Mouse (Mus musculus) kidney, adult 8-10 months (tissue): ENCODE results near the gene Car10.

Experiments
- DNase-seq, 2 experiments: peaks; one replicate each; pipeline ENCODE4 v3.0.0; 2022

Gene Car10

DNA sequence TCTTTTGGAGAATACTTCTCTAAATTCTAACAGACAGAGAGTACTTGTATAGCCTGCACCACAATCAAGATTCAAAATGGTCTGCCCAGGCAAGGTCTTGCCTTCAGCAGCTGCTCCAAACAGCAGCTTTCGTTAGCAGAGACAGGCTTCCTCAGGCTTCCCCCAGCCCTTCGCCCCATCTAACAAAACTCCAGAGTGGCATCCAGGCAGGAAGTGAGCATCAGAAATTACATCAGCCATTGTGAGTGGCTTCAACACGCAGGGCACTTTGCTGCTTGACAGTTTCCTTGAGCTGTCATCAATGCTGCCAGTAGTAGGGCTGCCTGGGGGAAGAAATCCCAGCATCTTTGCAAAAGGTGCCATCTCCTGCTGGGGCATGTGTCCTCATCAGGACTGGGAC lies 405.0 kb downstream of the Car10 start:
- no peak for DNase-seq

DNA sequence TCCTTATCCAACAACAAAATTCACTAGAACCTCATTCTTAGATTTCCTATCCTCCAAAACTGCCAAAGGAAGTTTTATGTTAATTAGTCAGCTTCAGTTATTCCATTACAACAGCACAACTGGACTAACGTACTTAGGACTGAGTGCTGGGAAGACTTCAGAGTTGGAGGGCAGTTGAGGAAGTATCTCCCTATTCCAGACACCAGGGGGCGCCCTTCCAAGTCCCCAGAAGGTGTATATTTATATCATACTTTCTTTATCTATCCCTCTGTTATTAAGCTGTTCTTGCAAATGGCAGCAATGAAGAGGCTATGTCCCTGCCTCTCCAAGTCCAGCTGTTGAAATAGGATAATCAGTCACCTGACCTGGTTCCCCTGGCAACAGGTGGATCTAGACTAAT lies 405.6 kb downstream of the Car10 start:
- DNase-seq, result peak in 1 of 2 experiments; percentile 34

DNA sequence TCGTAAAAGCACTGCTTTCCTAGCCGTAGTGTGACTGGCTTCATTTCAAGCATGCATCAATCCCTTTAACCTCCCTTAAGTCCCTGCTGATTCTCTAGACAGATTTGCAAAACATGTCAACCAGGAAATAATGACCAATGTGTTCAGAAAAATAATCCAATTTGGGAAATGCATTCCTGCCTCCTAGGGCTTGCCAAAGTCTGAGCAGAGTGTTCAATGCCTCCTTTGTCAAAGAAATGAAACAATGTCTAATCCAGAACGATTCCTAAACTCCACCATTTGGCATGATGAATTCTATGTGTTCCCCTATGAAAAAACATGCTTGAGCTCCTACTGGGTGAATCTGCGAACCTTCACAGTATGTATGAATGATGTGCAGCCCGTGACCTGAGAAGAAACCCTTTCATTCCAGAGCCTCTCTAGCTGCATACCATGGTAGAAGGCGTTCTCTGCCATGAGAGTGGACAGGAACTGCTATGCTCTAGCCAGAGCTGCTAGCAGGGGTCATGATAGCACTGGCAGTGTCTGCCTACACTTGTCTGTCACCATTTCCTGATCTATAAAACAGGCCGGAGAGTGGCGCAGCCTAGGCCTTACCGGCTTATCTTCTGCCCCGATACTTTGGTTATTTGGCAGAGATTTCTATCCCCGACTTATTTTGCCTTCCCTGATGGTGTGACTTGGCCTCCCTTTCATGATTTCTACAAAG lies 411.9 kb downstream of the Car10 start:
- DNase-seq, result no peak

DNA sequence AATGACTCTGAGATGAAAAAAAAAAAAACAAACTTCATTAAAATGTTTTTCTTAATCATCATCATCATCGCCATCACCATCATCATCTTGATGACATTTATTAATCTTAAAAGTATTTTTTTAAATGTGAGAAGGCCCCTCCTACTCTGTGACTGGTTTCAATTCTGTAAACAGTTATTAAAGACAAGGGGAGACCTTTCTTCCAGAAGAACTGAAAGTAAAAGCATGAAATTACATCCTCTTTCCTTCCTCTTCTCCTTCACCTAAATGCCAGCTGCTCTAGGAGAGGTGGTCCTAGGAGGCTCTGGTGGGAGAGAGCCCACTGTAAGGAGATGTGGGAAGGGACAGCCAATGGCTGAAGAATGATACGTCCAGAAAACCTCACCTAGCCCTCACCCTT lies 415.0 kb downstream of the Car10 start:
- DNase-seq, result no peak

DNA sequence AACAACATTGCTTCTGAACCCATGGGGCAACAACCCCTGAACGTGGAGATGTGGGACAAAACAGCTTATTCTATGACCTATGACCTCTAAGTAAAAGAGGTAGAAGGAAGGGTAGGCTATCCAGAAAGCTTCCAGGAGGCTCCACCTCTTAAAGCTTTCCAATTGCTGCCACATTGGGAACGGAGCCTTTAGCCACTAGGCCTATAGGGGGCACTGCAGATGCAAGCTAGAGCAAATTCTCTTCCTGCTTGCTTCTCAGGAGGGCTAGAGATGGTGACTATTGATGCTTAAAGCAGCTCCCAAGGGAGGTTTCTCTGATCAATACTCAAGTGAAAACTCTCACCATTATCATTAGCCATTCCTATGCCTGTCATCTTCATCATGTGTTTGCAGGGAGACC lies 416.6 kb downstream of the Car10 start:
- DNase-seq, result no peak

DNA sequence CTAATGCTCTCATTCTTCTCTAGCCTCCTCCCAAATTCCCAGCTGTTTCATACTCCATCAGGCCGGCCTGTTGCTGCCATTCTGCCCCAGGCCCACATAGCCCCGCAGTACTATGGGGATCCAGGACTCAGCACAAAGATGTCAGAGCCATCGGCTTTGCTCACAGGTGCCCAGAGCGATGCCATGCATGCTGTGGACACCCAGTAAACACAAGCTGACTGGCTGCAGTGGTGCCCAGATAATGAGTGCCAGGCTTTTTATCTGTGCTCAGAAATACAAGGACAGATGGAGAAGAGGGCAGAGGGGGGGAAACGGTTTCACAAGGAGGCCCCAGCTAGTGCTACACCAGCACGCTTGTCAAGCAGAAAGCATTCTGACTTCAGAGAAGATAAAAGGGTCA lies 417.7 kb downstream of the Car10 start:
- no peak for DNase-seq

DNA sequence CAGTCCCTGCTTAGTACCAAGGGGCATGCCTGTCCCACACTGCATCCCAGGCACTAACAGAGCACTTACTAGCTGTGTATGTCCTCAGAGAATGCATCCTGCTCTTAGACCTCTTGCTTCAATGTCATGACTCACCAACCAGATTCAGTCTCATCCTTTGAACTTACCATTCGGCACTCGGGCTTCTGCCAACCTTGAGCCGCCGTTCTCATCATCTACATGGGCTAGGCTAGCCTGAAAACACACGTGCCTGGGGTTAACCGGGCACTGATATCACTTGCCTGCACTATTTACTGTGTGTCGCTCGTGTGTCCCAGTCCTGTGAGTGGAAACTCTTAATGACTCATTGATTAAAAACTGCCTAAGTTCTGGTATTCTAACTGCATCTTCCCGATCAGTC lies 418.4 kb downstream of the Car10 start:
- DNase-seq, result no peak

DNA sequence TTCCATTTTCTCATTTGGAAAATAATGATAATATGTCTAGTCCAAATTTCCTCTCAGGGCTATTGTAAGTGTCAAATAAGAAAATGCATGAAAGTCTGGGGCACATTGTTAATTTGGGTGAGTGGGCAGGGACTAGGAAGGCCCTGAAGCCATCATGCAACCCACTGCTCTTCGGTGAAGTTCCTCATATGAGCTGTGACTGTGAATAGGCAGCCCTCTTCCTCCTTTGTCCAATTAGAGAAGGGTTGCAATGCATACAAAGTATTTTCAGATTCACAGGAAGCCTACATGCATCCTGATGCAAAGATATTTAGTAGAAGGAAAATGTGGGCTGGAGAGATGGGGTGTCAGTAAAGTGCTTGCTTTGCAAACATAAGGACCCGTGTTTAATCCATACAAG lies 419.1 kb downstream of the Car10 start:
- DNase-seq, result no peak

DNA sequence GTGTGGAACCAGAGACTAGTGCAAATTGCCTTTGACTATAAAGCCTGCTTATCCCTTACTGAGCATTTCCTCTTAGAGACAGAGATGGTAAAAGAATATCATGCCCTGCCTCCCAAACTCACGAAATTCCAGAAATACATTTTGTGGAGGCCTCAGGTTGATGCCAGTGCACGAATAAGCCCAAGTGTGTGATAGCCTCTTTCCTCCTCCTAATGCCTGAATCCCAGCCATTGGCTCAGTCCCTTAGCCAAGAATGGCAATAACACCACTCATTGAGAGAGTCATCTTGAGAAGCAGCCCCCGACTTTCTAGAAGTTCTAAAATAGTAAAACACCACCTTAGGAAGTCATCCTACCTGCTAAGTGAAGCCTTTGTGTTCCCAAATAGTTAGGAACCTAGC lies 424.7 kb downstream of the Car10 start:
- no peak for DNase-seq

DNA sequence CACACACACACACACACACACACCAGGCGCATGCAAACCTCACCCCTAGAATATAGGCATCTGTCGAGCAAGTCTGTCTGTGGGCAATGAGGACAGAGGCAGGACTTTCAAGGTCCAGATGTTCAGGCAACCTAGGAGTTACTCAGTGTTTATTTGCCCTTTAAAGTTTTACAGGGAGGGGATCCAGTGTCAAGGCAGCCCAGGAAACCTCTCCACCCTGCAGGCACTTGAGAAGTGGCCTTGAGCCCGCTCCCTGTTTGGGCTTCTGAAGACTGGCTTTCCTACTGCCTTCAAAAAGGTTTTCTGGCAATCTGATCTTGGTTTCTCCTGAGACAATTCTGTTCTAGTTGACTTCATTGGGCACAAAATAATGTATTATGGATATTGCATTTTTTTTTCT lies 428.1 kb downstream of the Car10 start:
- DNase-seq, result no peak

DNA sequence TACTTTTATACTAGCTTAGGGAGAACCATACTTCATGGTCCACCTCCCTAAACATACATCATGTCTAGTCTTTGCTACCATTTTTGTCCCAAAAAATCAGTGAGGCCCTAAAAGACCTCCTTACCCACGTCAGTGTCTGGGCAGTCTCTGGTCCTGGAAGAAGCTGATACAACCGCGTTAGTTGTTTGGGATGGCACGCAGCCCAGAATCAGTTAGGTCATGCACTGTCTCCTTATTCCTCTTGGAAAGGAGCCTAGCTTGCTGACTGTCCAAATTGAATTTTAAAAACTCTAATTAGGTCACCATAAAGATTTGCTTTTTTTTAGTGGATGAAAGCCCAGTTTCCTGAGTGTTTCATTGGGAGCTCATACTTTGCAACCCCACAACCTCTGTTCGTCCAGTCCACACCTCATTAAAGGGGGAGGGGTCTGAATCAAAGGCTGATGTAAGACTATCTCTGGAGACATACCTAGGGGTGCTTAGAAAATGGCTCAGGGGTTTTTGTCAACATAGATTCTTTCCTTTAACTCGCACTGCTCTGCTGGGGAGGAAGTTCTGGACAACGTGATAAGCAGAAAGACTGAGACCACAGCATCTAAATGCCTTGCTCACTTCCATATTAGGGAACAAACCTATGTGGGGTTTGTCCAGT lies 433.3 kb downstream of the Car10 start:
- DNase-seq, result peak; percentile 33 to 66

DNA sequence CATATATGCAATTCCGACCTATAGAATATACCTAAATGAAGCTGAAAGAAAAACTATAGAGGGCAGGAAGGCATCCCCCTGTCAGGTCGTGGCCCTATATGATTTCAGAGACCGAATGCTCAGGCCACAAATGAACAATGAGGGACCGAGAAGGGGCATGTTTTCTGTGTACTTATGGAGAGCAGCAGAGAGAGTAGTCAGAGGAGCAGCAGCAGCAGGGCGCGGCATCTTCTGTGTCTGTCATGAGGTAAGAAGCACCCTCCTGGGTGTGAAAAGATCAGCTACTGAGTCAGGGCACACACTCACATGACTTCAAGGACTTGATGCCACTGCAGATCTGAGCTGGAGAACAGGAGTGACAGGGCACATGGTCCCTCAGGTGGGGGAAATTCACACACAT lies 438.4 kb downstream of the Car10 start:
- no peak for DNase-seq

DNA sequence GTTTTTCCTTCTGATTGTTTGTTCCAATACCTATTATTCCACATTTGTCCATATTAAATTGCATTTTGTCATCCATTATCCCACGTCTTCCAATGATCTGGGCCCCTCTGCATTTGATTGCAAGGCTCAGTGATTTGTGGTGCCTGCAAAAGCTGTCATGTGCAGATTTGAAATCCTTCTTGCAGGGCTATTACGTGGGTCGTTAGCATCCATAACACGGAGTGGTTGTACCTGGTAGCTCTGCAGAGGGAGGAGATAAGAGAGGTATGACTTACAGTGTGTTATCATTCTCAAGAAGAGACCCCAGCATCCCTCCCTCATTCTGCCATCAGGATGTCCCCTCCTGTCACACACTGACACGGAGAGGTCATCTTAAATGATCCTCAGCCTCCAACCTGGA lies 451.1 kb downstream of the Car10 start:
- no peak for DNase-seq

DNA sequence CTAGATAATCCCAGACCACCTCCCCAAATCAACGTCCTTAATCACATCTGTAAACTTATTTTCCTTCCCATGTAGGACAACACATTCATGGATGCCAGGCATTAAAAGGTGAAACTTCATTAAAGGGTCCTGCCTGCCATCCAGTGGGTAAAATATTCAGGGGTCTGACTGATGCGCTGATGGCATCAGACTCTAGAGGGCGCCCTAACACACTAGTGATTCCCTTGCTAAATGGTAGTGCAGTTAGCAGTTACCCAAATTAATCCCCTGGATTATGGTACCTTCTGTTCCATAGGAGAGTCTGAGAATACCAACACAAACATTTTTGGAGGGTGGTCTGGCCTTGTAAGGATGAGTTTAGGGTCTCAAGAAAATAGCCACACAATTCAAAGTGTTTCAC lies 453.1 kb downstream of the Car10 start:
- peak; percentile 4 to 49 for DNase-seq

DNA sequence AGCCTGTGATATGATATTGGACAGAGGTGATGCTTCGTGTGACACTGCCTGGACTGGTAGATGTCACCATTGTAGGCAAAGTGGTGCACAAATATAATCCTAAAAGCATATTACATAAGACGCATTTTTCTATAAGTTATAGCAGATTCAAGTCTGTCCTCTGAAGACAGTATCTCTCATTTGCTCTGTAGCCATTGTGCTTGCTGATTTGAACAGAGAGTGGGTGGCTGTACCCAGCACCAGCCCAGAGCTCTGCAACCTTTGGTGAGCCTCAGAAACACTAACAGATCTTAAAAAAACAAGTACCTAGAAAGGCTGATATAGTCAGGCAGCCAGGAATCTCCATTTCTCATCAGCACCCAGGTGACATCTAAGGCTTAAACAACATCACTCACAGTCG lies 461.3 kb downstream of the Car10 start:
- no peak for DNase-seq

DNA sequence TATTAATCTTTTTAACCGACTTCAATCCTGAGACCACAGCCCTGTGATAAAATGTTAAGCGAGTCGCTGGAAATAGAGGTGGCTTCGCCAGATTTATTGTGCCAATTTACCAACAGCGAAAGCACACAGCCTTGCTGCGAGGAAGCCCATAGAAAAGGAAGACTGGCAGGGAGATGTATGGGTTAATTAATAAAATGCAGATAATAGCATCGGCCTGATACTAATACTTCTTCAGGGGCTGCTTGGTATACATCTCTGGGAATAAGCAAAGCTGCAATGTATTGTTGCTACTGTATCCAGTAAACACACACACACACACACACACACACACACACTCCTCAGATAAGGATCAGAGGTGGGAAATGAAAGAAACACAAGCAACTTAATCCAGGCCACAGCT lies 462.7 kb downstream of the Car10 start:
- DNase-seq, result no peak

DNA sequence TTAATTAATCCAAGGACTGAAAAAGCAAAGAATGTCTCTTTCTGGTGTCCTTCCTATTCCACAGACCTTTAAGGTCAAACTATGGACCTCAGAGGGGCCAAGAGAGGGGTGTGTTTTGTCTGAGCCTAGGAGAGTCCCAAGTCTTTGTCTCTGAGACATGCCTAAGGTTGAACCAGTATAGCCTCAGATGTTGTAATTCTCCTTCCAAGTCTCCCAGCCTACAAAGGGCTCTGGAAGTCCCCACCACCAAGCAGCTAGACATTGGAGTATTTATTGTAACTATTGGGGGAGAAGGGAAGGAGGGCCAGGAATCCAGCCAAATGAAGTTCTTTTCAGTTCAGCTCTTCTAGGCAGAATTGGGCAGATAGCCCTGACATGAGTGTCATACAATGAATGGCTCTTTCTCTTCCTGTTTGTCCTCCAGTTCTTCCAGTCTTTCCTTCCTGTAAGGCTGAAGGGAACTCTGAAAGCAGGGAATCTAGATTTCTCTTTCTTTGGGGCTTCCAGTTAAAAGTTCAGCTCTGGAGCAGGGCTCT lies 464.6 kb downstream of the Car10 start:
- no peak for DNase-seq

DNA sequence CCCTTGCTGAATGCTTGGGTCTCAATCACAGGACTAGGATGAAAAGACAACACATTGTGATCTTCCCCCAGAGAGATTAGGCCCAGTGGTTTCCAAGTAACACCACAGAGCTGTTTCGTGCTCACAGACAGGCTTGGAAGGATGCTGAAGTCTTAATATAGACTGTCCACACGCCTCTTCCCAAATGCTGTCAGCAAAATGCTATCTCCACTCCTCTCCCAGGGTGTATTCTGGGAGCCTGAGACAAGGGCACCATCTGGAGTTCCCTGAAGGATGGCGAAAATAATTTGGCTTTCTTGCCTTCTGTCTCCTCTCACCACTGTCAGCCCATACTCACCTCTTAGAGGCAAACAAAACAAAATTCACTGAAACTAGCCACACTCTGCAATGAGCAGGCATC lies 467.9 kb downstream of the Car10 start:
- no peak for DNase-seq

DNA sequence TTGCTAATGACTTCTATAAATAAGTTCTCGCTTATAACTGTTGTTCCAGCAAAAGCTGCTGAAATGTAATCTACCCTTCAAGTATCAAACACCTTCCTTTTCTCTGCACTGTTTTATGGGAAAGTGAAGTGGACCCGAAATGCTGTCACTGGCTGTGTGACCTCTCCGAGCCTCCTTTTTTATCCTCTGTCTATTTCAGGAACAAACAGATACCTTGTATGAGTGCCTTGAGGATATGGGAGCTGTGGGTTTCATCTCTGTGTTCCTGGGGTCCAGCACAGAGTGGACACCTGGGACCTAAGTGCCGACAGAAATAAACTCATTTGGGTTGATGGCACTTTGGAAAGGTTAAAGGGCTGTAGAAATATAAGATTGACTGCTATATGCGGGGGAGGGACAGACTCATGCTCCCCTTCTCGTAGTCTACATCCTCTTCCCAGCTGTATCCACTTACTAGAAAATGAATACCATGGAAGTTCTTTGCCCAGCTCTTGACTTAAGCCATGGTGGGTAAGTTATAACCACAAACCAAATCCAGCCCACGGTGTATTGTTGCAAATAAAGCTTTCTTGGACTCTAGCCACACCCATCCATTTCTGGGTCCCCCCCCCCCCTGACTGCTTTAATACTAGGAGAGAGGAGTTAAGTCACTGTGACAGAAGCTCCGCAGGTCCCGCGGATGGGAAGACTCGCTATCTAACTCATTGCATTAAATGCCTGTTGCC lies 474.3 kb downstream of the Car10 start:
- DNase-seq, result no peak

DNA sequence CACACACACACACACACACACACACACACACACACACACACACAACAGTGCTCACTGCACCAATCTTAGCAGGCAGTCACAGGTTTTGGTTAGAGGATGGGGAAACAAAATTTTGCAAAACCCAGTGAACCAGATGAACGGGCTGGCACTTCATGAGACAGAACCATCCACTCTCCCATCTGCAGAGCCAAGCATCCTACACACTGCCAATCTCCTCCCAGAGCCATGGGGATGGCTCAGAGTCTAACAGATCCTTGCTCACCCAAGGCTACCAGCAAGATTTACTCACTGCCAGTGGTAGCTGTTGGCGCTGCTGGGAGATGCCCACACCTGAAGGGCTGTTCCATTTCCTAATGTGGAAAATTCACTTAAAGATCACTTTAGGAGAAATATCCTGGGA lies 479.6 kb downstream of the Car10 start:
- DNase-seq, result no peak

DNA sequence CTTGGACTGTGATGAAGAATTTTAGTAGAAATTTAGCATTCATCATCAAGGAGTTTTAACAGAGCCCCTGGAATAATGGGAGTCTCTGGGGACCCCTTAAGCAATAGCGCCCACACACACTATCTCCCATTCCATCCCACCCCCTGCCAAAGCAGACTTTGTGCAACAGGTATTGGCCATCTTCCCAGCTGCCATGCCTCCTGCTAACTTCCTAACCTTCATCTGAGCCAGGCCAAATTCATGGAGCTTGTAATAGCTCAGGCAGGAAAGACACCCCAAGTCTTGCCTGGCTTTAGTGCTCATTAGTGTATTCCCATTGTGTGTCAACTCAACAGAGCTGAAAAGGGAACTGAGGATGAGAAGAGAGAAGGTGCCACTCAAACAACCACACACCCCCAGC lies 481.8 kb downstream of the Car10 start:
- DNase-seq, result no peak

DNA sequence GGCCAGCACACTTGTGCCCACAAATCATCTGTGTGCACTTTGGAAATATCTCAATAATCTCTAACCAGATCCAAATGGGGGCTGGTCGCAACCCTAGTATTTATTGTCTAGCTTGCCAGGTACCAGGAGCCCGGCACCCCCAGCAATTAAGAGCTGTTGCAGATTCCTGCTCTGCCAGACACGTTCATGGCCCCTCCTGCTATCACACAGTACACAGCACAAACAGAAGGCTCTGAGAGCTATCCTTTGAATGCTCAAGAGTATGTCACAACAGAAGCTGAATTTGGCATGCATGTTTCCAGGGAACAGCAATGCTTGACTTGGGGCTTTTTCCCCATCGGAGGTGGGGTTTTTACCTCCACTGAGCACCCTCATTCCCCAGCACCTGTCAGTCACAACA lies 483.5 kb downstream of the Car10 start:
- no peak for DNase-seq

DNA sequence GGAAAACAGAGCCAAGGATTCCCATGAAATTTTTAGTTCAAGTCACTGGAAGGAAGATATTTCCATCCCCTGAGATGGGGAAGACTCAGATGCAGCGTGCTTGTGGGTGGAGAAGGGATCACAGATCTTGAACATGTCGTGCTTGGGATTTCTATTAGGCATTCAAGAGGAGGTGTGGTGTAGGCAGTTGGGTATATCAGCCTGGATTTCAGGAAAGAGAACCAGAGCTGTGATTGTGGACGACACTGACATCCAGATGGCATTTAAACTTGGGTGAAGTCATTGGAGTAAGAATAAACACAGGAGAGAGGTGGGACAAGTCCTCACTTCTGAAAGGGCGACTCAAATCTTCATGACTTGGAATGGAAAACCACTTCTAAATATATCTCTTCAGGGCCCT lies 490.0 kb downstream of the Car10 start:
- no peak for DNase-seq

DNA sequence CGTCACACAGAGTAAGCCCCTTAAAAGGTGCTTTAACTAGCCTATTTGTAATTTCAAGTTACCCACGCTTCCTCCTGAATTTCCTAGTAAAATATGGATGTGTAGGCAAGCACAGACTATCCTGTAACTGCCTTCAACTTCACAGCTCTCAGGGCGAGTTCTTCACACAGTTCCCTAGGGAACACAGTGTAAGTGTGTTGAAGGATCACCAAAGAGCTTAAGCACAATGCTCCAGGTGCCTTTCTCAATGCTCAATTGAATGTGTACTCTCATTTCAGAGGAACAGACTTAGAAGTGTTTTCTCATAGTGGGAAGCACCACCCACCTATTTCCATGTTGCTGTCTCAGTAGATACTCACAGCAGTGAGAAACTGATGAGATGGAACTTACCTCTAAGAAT lies 492.8 kb downstream of the Car10 start:
- no peak for DNase-seq
